Mouse (Mus musculus) kidney, adult 2 months (tissue): ENCODE results near the gene Tmem151b.

Source experiments
- CTCF ChIP-seq: fragments of 200-500 bp; conservative IDR thresholded peaks from 2 replicates; pipeline ENCODE4 v1.5.1; 2011; ENCODE audit warnings: low read depth, mild to moderate bottlenecking, control low read depth, low read length, moderate library complexity, mixed read lengths; ENCODE audit not compliant: insufficient read depth, insufficient read length
- POLR2A ChIP-seq: fragments of 200-500 bp; IDR thresholded peaks from one replicate; pipeline ENCODE4 v1.6.1; 2011; ENCODE audit warnings: low read depth, low read length, control low read depth

GRCm38 (mm10) chr17:45516488-45516887 lies 33.0 kb downstream of the Tmem151b start:
- no peak for TF ChIP-seq POLR2A
- peak; percentile 81 for TF ChIP-seq CTCF
